Mouse (Mus musculus): Measurements from ENCODE around the gene Ccdc40.

Ccdc40 gene

DNA sequence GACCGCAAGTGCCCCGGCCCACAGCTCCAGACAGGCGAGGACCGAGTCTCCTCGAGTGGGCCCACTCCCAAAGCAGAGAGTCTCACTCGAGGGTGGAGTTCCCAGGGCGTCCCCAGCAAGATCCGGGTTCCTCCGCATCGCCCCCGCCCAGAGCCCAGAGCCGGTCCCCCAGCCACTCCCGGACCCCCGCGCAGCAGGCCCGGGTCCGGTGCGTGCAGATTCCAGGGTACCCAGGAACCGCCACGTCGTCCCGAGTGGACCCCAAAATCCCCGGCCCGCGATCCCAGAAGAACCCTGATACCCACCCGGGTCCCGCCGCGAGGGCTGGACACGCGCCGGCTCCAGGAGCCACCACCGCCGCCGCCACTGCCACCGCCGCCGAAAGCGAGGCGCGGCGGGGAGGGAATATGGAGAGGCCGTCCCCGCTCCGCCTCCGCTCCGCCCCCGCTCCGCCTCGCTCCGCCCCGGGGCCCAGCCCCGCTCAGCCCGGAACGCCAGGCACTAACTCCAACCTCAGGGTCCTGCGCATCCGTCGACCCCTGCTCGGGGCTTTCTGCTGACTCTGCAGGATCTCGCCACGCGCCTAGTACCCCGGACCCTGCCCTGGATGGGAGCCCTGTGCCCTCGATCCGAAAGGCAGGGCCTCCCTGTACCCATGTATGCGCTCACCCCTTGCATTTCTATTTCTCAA, at the start of gene Ccdc40, which contains the start of gene Tbc1d16:
Ccdc40 (plus strand) TSS at position 482 of the 691 bp plus-strand sequence.
Tbc1d16 (minus strand) TSS at position 409 of the 691 bp plus-strand sequence.
- DNase-seq, result peak; percentile 38

GRCm38 (mm10) chr11:119180824-119181582, 47.4 kb upstream of the Ccdc40 start:
- DNase-seq, result no peak

DNA sequence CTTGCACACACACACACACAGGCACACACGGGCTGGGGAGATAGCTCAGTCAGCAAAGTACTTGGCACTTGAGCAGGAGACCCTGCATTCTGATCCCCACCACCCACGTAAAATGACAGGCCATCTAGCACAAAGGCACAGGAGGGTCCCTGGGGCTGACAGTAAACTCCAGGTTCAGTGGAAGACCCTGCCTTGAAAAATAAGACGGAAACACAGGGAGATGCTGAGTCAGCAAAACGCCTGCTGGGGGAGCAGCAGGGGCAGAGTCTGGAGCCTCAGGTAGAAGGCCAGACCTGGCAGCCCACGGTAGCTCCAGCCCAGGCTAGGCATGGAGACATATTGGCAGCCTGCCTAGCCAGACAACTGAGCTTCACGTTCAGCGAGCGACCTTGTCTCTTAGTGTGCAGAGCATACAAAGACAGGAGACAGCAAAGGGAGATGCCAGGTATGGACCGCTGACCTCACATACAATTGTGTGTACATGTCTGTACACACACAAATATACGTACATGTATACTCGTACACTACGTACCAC, 46.4 kb upstream of the Ccdc40 start:
- no peak for DNase-seq

DNA sequence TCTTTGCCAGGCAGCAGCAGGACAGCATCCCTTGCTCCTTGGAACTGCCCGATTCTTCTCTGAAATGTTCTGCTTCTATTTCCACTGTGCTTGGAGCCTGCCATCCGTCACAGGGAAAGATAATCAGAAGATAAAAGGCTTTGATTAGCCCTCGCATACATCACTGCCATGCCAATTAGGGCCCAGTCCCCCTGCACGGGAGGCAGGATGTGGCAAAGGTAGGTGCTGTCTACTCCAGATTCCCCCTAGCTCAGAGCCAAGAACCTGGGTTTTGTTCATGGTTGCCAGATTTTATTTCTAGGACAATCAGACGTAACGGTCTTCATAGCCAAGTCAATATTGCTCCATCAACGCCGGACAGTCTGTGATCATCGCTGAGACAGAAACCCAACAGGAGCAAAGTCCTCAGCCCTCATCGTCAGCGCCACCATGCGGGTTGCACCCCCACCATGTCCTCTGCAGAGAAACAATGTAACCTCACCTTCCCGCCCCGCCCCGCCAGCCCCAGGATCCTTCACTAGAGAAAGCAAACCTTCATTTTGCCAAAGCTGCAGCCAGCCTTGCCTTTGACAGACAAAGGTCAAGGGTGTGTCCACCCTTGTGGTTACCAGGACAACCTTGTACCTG, 44.6 kb upstream of the Ccdc40 start:
- no peak for DNase-seq

- no peak for DNase-seq
Measured at GRCm38 (mm10) chr11:119186381-119186780, 42.0 kb upstream of the Ccdc40 start.

GRCm38 (mm10) chr11:119186989-119187799, 41.2 kb upstream of the Ccdc40 start:
- peak; percentile 42 for DNase-seq

DNA sequence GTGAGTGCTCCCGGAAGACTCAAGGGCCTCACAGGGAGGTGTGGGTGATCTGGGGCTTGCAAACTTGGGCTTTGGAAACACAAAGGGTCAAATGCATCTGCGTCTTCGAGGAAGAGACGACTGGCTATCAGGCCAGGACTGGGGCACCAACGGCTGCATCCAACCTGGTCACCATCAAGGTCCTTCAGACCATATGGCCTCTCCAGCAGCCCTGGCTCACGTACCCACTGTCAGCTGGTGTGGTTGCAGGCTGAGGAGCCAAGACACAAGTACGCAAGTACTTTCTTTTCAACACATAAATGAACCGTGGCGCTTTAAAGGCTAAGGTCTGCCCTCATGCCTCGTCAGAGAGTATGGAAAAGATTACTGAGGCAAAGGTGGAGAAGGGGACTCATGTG, 40.6 kb upstream of the Ccdc40 start:
- no peak for DNase-seq

GRCm38 (mm10) chr11:119188389-119188788, 40.0 kb upstream of the Ccdc40 start:
- DNase-seq, result no peak

DNA sequence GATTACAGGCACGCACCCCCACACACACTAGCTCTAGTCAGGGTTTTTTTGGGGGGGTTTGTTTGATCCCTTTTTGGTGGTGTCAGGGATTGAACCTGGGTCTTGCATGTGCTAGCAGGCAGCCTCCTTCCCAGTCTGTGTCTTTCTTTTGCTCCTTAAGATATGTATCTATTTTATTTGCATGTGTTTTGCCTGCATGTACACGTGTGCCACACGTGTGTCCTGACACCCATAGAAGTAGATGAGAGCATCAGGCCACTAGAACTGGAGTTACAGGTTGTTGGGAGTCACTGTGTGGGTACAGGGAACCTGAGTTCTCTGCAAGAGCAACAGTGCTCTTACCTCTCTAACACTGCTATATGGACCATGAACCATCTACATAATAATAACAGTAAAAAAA, 39.1 kb upstream of the Ccdc40 start:
- no peak for DNase-seq

DNA sequence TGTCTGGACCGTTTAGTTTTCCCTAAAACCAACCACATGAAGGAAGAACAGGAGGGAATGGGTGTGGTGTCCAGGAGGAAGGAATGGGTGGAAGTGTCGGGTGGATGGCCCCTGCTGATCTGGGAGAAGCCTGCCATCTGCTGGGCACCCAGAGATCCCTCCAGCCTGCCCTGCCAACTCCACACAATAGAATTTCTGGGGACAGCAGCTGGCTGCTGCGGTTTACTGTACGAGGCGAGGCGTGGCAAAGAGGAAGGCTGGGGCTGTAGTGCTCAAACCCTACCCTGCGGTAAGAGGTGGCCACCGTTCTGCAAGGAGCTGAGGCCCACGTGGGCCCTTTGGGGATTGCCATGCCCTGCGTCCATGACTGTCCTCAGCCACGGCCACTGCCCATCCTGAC, 37.9 kb upstream of the Ccdc40 start:
- DNase-seq, result peak; percentile 64

GRCm38 (mm10) chr11:119191606-119192081, 36.7 kb upstream of the Ccdc40 start:
- no peak for DNase-seq

DNA sequence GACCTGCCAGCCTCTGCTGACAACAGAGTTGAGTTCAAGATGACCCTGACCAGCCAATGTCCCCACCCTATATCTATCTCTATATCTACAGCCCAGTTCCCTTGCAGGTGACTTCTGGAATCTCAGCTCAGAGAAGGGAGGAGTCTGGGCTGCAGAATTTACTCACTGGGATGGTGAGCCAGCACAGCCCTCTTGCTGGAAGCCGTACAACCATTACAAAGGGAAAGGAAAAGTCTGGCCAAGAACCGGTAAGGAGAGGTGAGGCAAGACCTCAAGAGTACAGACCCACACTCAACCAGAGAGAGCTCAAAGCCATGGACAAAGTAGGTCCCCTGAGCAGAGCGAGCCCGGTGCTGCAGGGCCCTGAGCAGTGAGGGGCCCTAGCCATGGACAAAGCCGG, 36.2 kb upstream of the Ccdc40 start:
- DNase-seq, result no peak

DNA sequence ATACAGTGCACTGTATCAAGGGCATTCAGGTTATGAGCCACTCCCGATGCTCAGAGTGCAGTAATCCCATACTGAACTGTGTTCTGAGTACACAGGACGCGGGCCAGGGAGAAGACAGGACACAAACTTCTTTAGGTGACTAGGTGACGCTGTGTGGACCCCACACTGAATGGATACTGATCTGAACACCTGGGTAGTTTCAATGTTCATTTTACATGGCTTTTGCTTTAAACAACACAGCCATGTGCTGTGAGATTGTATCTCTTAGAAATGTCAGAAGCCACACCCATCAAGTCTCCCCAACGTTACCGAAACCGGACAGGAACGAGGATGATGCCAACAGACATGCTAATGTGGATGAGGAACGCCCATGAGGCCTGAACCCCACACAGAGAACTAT, 35.8 kb upstream of the Ccdc40 start:
- no peak for DNase-seq

DNA sequence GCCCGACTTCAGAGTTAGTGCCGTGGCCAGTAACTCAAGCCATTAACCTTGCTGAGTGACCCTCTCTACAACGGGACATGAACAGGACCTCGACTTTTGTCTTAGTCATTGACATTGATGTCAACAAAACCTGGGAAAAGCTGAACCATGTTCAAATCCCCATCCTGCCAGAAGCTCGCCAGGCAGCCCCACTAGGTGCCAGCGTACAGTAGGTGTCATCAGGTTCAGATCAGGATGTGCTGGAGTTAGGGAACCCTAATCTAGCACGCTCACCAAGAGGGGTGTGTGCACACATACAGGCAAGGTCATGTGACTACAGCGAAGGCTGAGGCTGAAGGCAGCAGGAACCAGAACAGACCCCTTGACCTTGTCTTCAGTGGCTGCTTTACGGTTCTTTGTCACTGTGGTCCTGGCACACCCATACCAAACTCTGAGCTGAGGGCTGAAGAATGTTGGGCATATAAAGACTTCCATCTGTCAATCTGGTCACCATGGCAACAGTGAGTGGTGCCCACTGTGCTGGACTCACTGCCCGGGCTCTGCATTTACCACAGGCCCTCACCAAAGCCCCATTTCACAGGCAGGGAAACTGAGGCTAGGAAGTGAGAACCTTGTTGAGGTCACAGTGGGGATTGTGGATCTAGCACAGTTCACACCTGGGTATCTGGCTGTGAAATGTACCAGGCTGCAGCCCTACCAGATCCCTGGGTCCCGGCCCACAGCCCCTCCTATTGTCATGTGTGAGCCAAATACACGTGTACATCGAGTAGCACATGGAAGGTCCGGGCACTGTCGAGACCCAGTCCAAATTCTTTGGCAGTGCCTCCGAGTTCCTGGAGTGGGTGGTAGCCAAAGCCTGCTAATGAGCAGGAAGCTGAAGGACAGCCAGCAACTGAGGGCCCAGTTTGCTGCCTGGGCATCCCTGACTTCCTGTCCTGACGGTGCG, 30.5 kb upstream of the Ccdc40 start:
- DNase-seq, result no peak

DNA sequence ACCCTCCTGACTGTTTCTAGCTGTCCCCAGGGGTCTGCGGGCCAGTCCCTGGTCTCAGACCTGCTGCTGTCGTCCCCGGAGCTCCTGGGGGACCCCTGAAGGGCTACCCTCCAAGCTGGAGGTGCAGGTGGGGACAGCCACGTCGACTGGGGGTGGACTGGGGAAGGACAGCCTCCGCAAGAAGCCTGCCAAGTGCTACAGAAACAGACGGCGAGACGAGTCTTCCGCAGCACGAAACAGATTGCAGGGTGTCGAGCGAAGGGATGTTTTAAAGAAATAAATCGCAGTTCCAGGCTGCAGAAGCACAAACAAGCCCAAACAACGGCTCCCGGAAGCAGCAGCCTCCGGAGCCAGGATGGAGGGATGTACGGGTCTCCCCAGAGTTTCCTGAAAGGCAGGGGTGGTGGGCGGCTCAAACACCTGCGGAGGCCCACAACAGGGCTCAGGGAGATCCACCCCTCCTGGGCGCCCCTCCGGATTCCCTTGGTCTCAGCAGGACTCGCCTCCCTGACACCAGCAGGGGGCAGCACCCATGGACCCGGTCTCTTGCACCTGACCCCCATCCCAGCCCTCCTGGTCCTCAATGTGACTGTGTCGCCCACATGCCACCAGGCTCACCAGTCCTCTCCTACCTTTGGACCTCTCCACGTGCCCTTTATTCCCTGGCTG, 29.7 kb upstream of the Ccdc40 start:
- peak; percentile 77 for DNase-seq

DNA sequence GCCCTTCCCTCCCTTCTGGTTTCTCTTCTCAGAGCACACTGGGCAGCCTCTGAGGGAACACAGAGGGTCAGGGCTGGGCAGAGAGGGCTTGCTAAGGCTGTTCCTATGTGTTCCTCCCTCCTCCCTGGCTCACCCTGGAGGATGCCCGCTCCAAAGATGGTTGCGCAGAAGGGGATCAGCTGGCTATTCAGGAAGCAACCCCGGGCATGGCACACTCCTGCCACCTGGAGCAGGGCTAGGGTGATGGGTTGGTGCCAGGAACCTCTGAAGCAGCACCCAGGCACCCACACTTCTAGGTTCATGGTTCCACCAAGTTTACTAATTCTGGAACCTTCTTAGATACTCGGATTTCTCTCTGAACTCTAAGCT, 29.2 kb upstream of the Ccdc40 start:
- no peak for DNase-seq

DNA sequence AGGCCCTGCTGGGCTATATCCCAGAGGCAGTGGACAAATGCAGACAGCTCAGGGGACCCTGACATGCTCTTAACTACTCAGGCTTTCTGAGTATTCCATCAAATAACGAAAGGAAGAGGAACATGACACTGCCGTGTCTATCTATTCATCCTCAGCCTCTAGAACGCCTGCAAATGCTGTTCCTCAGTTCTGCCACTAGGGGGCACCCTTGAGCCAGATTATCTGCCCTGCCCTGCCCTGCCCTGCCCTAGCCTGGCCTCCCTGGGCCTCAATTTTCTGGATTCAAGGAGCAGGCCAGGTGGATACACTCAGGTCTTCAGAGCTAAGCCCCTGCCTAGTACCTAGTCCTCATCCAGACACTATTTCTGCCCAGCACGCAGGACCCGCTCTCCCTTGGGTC, 24.9 kb upstream of the Ccdc40 start:
- no peak for DNase-seq

- no peak for DNase-seq
Measured at GRCm38 (mm10) chr11:119205738-119206137, 22.6 kb upstream of the Ccdc40 start.

GRCm38 (mm10) chr11:119206562-119206961, 21.8 kb upstream of the Ccdc40 start:
- peak; percentile 34 for DNase-seq

DNA sequence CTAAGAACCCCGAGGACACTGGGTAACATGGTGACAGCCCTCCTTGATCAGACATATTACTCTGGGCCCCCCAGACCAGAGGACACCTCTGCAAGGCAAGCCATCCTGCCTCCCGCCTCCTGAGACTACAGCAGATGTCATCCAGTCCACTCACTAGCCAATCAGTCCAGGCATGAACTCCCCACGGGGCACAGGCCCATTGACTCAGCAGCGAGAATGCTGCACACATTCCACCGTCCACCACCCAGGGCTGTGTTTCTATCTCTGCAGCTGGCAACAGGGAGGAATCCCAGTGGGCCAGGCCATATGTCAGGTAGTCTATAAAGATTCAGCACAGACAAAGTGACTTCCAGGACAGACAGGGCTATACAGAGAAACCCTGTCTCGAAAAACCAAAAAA, 20.4 kb upstream of the Ccdc40 start:
- no peak for DNase-seq

- DNase-seq, result no peak
Measured at GRCm38 (mm10) chr11:119208870-119209370, 19.5 kb upstream of the Ccdc40 start.
